Mouse (Mus musculus) CH12.LX (cell line): ENCODE measurements around the gene Ghdc. TPM values are rescaled to one million over a fixed set of nuclear protein-coding genes. Genes with fewer than 3 reads are reported as not detected.

ENCODE experiments used
- DNase-seq: peaks from one replicate; pipeline ENCODE4 v3.0.0-alpha.2; 2013; ENCODE audit errors: extremely low read depth
- H3K27ac ChIP-seq: 2 replicates; pipeline ENCODE4 v1.5.1; 2012; ENCODE audit warnings: low read depth, mild to moderate bottlenecking, control low read depth, moderate library complexity; ENCODE audit not compliant: insufficient read depth
- H3K27me3 ChIP-seq: replicated peaks from 2 replicates; pipeline ENCODE3; 2012; ENCODE audit warnings: inconsistent platforms
- H3K36me3 ChIP-seq, 2 experiments: replicated peaks in 1 of 2; 2 replicates each; pipeline versions ENCODE3 to v1.6.1; 2012; ENCODE audit warnings: inconsistent platforms in 1 of 2, low read length in 1 of 2, mild to moderate bottlenecking in 1 of 2, mixed read lengths in 1 of 2, moderate library complexity in 1 of 2; ENCODE audit not compliant: control insufficient read depth in 1 of 2, insufficient read depth in 1 of 2
- H3K4me1 ChIP-seq, 2 experiments: 2 replicates each; pipeline ENCODE4 v1.6.1; 2012; ENCODE audit warnings: inconsistent platforms in 1 of 2, moderate library complexity in 1 of 2; ENCODE audit not compliant: insufficient read depth in 2 of 2, control insufficient read depth in 1 of 2
- H3K4me2 ChIP-seq: 2 replicates; pipeline ENCODE4 v1.6.1; 2012; ENCODE audit warnings: low read depth, mild to moderate bottlenecking, control low read depth; ENCODE audit not compliant: poor library complexity, insufficient read depth, severe bottlenecking
- H3K4me3 ChIP-seq, 3 experiments: fragments of 150-350 bp in 1 of 3; sonication (generic) in 1 of 3; replicated peaks in 1 of 3; 2 replicates each; pipeline versions ENCODE3 to v1.5.1; 2011 to 2012; ENCODE audit warnings: low read depth in 2 of 3, low read length in 2 of 3, mild to moderate bottlenecking in 2 of 3, moderate library complexity in 2 of 3, control low read depth in 1 of 3, improper control_type of control experiment in 1 of 3, inconsistent platforms in 1 of 3, mixed read lengths in 1 of 3; ENCODE audit not compliant: poor library complexity in 1 of 3
- H3K79me2 ChIP-seq: replicated peaks from 2 replicates; pipeline ENCODE4 v1.6.1; 2012; ENCODE audit warnings: mild to moderate bottlenecking, moderate library complexity; ENCODE audit not compliant: control insufficient read depth, poor library complexity, insufficient read depth, severe bottlenecking; ENCODE audit errors: extremely low read depth
- H3K9ac ChIP-seq: 2 replicates; pipeline ENCODE4 v1.6.1; 2012; ENCODE audit warnings: low read depth, mild to moderate bottlenecking, control low read depth, moderate library complexity; ENCODE audit not compliant: insufficient read depth
- H3K9me3 ChIP-seq: replicated peaks from 2 replicates; pipeline ENCODE3; 2012; ENCODE audit warnings: low read length, inconsistent platforms, mixed read lengths
- CTCF ChIP-seq, 2 experiments: IDR thresholded peaks in 1 of 2; conservative IDR thresholded peaks in 1 of 2; 2 replicates each; pipeline ENCODE4 v1.5.1; 2011 to 2012; ENCODE audit warnings: low read depth in 2 of 2, low read length in 2 of 2, improper control_type of control experiment in 1 of 2, inconsistent platforms in 1 of 2, mild to moderate bottlenecking in 1 of 2, moderate library complexity in 1 of 2
- IRF4 ChIP-seq: IDR thresholded peaks from 2 replicates; pipeline ENCODE4 v1.6.1; 2014; ENCODE audit warnings: low read depth, mild to moderate bottlenecking, inconsistent platforms, low read length, improper control_type of control experiment
- JUND ChIP-seq: conservative IDR thresholded peaks from 2 replicates; pipeline ENCODE4 v1.6.1; 2011; ENCODE audit warnings: low read depth, low read length, improper control_type of control experiment
- KAT2A ChIP-seq: IDR thresholded peaks from 2 replicates; pipeline ENCODE4 v1.6.1; 2012; ENCODE audit warnings: low read length, improper control_type of control experiment, inconsistent platforms; ENCODE audit not compliant: insufficient replicate concordance
- MAZ ChIP-seq: IDR thresholded peaks from 2 replicates; pipeline ENCODE4 v1.6.1; 2012; ENCODE audit warnings: low read depth, mild to moderate bottlenecking, inconsistent platforms, low read length, improper control_type of control experiment, moderate library complexity
- MEF2A ChIP-seq: IDR thresholded peaks from 2 replicates; pipeline ENCODE4 v1.6.1; 2014; ENCODE audit warnings: low read depth, mild to moderate bottlenecking, inconsistent platforms, low read length, improper control_type of control experiment, borderline replicate concordance
- MXI1 ChIP-seq: IDR thresholded peaks from 2 replicates; pipeline ENCODE4 v1.6.1; 2011; ENCODE audit warnings: mild to moderate bottlenecking, low read depth, low read length, improper control_type of control experiment
- MYC ChIP-seq: IDR thresholded peaks from 2 replicates; pipeline ENCODE4 v1.6.1; 2011; ENCODE audit warnings: low read depth, mild to moderate bottlenecking, improper control_type of control experiment, low read length
- NELFE ChIP-seq: IDR thresholded peaks from 2 replicates; pipeline ENCODE4 v1.6.1; 2011; ENCODE audit warnings: low read depth, low read length, improper control_type of control experiment
- NRF1 ChIP-seq: IDR thresholded peaks from 2 replicates; pipeline ENCODE4 v1.6.1; 2014; ENCODE audit warnings: low read depth, mild to moderate bottlenecking, inconsistent platforms, low read length, improper control_type of control experiment, moderate library complexity
- PAX5 ChIP-seq: IDR thresholded peaks from 2 replicates; pipeline ENCODE4 v1.6.1; 2012; ENCODE audit warnings: low read length, inconsistent platforms, mixed read lengths
- POLR2AphosphoS2 ChIP-seq: IDR thresholded peaks from 2 replicates; pipeline ENCODE4 v1.6.1; 2011; ENCODE audit warnings: low read depth, low read length, improper control_type of control experiment
- RCOR1 ChIP-seq: conservative IDR thresholded peaks from 2 replicates; pipeline ENCODE4 v1.6.1; 2012; ENCODE audit warnings: low read depth, mild to moderate bottlenecking, inconsistent platforms, low read length, improper control_type of control experiment
- SIN3A ChIP-seq: IDR thresholded peaks from 2 replicates; pipeline ENCODE4 v1.6.1; 2012; ENCODE audit warnings: low read length, improper control_type of control experiment, inconsistent platforms
- SMC3 ChIP-seq: IDR thresholded peaks from 2 replicates; pipeline ENCODE4 v1.6.1; 2011; ENCODE audit warnings: low read depth, low read length, improper control_type of control experiment
- TBP ChIP-seq: conservative IDR thresholded peaks from 2 replicates; pipeline ENCODE4 v1.6.1; 2011; ENCODE audit warnings: low read depth, low read length, improper control_type of control experiment
- UBTF ChIP-seq: IDR thresholded peaks from 2 replicates; pipeline ENCODE4 v1.6.1; 2012; ENCODE audit warnings: low read depth, mild to moderate bottlenecking, inconsistent platforms, low read length, improper control_type of control experiment, moderate library complexity
- USF1 ChIP-seq: IDR thresholded peaks from 2 replicates; pipeline ENCODE4 v1.6.1; 2014; ENCODE audit warnings: low read depth, mild to moderate bottlenecking, inconsistent platforms, low read length, improper control_type of control experiment
- USF2 ChIP-seq: conservative IDR thresholded peaks from 2 replicates; pipeline ENCODE4 v1.6.1; 2011; ENCODE audit warnings: low read depth, low read length, improper control_type of control experiment
- ZC3H11A ChIP-seq: IDR thresholded peaks from 2 replicates; pipeline ENCODE4 v1.6.1; 2012; ENCODE audit warnings: low read depth, mild to moderate bottlenecking, inconsistent platforms, low read length, improper control_type of control experiment
- ZNF384 ChIP-seq: IDR thresholded peaks from 2 replicates; pipeline ENCODE4 v1.6.1; 2012; ENCODE audit warnings: low read depth, low read length, improper control_type of control experiment, inconsistent platforms
- dilution Hi-C: fragments of 300-500 bp; cut with MboI; formaldehyde crosslinking; loops from 2 replicates; pipeline ENCODE4 v1.14.3; 2020; ENCODE audit warnings: low sequenced_read_pairs; ENCODE audit not compliant: extremely low pct_unique_long_range_greater_than_20kb, extremely low pct_ligation_motif_present
- in situ Hi-C: fragments of 300-500 bp; cut with MboI; formaldehyde crosslinking; loops from 3 replicates; pipeline ENCODE4 v1.14.3; 2019; ENCODE audit warnings: low sequenced_read_pairs, low pct_ligation_motif_present, low pct_unique_long_range_greater_than_20kb, mixed read lengths
- polyA plus RNA-seq: library from polyadenylated mRNA; unstranded; fragments of >175 nt; gene quantifications from 2 replicates; pipeline ENCODE4 v1.2.1, GENCODE M21; 2012; ENCODE audit warnings: low read depth; ENCODE audit not compliant: insufficient read length
- total RNA-seq, 2 experiments: library from RNA; depleted of rRNA; stranded (reverse); fragments of 300-350 nt in 1 of 2; fragments of >200 nt in 1 of 2; gene quantifications; 2 replicates each; pipeline ENCODE4 v1.2.3; 2012 to 2014

Ghdc gene
- total and polyA plus RNA-seq, 3 experiments, result 10.9 to 17.9 (median 16.6) TPM

- Histone ChIP-seq H3K9ac (no peak overlapping the region), H3K36me3 (peaks cover 3 to 19% of the 10 kb centered on the region in 2 experiments), H3K4me3 (no peak overlapping the region), H3K79me2 (no peaks in the 10 kb centered on the region), H3K4me2 (no peak overlapping the region), H3K9me3 (peaks cover 10% of the 10 kb centered on the region), H3K27me3 (no peaks in the 10 kb centered on the region), H3K4me1 (peaks cover 0 to 4% of the 10 kb centered on the region in 2 experiments; a peak in 1 of 4 replicates), H3K27ac (no peak overlapping the region)
- dilution Hi-C loops, result no loop called here
- no peak for DNase-seq
- in situ Hi-C loops, result no loop called here
- TF ChIP-seq SMC3 (peak; percentile 2; the same call in 1 of the 2 replicates), JUND (no peak), MYC (no peak), SIN3A (no peak), RCOR1 (no peak), UBTF (no peak), CTCF (conservative IDR thresholded peaks at IDR 0.05 in 1 of 2, IDR thresholded peaks at IDR 0.05 in 1 of 2; ENCODE audit: low read depth in 2 of 2, low read length in 2 of 2) (peak; percentile 34 to 45; a peak in 3 of 4 replicates), KAT2A (no peak), PAX5 (no peak), MAZ (no peak)
These were observed 40.4 kb upstream of the Ghdc start for GRCm38 (mm10) chr11:100811132-100811531.

- no peak overlapping the region for H3K27ac ChIP-seq
- no peak overlapping the region for H3K4me3 ChIP-seq
- H3K9ac ChIP-seq, result no peak overlapping the region
- H3K4me2 ChIP-seq, result no peak overlapping the region
- no peaks in the 10 kb centered on the region for H3K27me3 ChIP-seq
- no peaks in the 10 kb centered on the region for H3K79me2 ChIP-seq
- in situ Hi-C loops (no loop called here), dilution Hi-C loops (no loop called here)
- peaks cover 3 to 22% of the 10 kb centered on the region in 2 experiments for H3K36me3 ChIP-seq
- H3K4me1 ChIP-seq, result peaks cover 0 to 7% of the 10 kb centered on the region in 2 experiments; a peak in 1 of 4 replicates
- TF ChIP-seq USF1 (no peak), NRF1 (no peak), NELFE (no peak), MXI1 (no peak), JUND (no peak), TBP (no peak), ZNF384 (no peak), POLR2AphosphoS2 (no peak), IRF4 (no peak), USF2 (no peak), MEF2A (no peak), ZC3H11A (no peak), PAX5 (no peak)
- no peak for DNase-seq
- peaks cover 10% of the 10 kb centered on the region for H3K9me3 ChIP-seq
These were observed 39.8 kb upstream of the Ghdc start for GRCm38 (mm10) chr11:100810516-100810915.
